Mouse (Mus musculus) WW6 (cell line): Measurements from ENCODE around the gene Taok3.

Experiments
- DNase-seq: peaks from one replicate; pipeline ENCODE4 v3.0.0-alpha.2; 2013; ENCODE audit warnings: low read depth, low spot score

The Taok3 gene

DNA sequence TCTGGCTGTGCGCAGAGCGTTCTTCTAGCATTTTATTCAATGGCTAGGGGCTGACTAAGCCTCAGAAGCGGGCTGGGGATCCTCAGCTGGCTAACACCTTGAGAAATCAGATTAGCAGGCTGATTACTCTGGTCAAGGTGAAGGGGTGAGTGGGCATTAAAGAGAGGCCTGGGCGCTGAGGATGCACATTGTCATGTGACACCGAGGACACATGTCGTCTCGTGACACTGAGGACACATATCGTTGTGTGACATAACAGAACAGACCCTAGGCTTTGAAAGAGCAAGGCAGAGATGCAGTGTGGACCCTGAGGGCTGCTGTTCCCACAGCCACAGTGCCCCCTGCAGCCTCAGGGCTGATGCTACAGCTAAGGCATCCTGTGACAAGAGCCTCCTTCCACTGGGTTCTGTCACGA lies 23.8 kb downstream of the Taok3 start:
- no peak for DNase-seq

DNA sequence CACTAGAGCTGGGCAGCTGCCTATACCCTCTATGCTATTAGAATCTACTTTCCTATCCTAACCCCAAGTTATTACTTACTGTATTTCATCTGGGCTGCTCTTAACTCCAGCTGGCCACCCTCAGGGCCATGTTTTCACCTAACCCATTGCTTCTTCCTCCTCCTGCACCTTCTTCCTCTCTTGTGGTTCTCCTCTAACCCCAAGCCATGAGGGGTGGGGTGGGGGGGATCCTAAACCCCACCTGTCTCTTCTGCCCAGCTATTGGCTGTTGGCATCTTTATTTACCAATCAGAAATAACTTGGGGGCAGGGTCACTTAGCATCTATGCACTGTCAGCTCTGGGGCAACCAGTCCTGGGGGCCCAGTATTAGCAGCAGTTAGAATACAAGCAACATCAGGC lies 26.2 kb downstream of the Taok3 start:
- DNase-seq: no peak

GRCm38 (mm10) chr5:117147187-117148095 lies 27.5 kb downstream of the Taok3 start:
- no peak for DNase-seq

DNA sequence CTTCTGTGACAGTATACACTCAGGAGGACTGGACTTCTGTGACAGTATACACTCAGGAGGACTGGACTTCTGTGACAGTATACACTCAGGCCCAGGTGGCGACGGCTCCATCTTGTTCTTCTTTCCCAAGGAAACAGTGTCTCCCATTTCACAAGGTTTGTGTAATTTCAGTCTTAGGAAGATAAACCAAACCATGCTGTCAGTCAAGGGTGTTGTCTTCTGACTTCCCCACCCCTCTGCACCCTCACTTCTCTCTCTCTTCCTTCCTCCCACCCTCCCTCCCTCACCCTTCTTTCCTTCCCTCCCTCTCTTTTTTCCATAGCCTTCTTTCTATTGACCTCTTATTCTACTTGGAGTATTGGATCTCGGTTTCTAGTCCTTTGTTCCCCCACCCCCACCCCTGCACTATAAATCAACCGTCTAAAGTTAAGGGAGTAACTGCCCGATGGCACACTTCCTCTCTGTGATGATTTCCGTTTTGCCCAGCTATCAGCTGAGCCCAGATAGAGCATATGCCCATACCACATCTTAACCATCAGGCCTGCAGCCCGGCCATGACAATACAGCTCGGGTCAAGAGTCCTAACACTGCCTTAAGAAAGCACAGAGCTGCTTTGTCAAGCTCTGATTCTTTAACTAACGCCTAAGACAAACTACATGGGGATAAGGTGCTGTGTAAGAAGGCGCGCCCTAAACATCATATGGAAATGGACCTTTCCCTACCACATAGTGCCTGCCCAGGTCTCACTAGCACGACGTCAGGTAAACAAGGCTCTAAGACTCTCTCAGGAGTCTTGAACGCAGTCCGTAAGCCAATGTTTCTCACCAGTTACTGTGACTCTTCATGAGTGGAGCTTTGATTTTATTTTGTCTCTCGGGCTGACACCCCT lies 29.4 kb downstream of the Taok3 start:
- no peak for DNase-seq

- DNase-seq: no peak
Measured at GRCm38 (mm10) chr5:117150068-117150467, 30.1 kb downstream of the Taok3 start.

- DNase-seq: no peak
Measured at GRCm38 (mm10) chr5:117152944-117153343, 33.0 kb downstream of the Taok3 start.

- DNase-seq: no peak
Measured at GRCm38 (mm10) chr5:117153527-117154091, 33.7 kb downstream of the Taok3 start.

DNA sequence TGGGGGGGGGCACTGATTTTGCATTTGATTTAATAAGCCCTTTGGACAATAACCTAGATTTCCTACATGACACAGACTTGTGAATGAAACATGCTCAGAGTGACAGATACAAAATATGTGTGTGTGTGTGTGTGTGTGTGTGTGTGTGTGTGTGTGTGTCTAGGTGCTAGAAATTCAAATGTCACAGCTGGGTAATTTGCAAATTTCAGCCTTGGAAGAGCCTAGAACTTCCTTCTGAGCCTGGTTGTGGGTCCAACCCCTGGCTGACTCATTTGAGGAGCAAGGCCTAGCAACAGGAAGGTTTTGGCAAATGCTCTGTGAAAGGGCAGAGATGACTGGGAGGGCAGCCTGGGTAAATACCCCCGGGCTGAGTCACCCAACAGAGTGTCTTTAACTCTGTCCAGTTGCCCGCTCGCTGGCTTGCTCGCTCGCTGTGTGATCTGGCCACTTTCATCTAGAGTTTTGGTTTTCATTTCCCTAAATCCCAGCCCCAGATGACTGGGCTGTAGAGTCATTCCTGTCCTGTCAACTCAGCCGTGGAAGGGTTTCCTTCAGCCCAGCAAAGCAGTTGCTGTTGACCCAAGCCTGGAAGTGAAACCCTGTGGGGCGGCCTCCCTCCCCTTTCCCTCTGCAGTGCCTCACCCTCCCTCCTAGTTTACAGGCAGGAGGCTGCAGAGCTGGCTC lies 38.5 kb downstream of the Taok3 start:
- DNase-seq: no peak

DNA sequence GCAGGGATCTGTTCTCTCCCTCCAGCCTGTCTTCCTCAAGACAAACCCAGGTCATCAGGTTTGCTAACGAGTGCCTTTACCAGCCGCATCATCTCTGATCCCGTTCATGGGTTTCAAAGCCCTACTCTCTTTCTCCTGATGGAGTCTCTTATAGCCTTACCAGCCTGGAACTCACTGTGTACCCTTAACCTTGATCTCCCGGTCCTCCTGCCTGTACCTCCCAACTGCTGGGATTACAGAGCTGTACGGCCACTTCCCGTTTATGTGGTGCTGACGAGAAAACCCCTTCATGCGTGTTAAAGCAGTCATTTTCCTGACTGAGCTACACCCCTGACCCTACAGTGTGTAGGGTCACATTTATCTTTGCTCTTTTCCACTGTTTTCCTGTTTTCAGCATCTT lies 39.4 kb downstream of the Taok3 start:
- DNase-seq: no peak

DNA sequence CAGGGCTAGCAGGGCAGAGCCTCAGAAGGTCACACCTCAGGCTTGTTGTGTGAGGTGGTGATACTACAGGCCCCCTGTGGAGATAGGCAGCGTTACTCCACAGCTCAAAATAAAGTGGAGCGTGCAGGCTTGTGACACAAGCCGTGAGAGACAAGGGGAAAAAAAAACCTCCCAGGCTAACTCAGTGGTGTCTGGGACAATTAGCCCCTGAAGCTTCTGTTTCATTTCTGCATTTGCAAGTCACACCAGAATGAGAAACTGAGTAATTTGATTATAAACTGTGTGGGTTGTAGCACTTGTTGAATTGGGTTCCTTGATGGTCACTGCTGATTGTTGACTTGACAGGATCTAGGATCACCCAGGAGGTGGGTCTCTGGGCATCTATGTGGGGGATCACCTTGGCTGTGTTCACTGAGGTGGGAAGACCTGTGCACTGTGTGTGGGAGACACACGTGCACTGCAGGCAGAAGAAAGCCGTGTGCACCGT lies 39.9 kb downstream of the Taok3 start:
- DNase-seq: no peak

DNA sequence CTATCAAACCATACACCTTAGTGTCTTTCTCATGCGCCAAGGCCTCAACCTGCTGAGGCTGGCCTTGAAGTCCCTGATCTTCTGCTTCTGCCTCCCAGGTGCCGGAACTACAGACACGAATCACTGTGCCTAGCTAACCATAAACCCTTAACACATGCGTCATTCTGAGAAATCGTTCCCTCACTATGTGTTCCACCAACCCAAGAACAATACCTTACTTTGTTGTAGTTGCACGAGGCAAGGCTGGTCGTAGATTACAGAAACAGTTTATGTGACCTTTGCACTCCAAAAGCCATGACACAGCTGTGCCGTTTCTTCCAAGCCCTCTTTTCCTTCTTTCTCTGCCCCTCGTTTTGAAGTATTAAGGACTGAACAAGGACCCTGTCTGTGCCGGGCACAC lies 40.6 kb downstream of the Taok3 start:
- DNase-seq: no peak

DNA sequence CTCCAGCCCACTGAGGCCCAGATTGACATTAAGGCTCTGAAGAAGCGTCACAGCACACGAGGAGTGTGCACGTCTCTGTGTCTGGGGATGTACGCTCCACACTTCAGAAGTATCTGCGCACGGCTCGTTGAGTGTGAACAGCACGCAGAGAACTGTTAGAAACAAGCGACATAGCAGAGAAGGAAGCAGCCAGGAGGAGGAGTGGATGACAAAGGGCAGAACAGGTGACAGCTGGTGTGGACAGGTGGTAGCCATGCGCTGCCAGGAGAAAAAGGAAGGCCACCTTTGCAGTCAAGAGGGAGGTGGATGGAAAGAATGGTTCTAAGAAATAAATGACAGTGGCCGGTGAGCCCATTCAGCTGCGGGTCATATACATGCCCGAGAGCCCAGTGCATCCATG lies 43.9 kb downstream of the Taok3 start:
- no peak for DNase-seq

- DNase-seq: no peak
Measured at GRCm38 (mm10) chr5:117164516-117164915, 44.6 kb downstream of the Taok3 start.

- no peak for DNase-seq
Measured at GRCm38 (mm10) chr5:117164923-117165322, 45.0 kb downstream of the Taok3 start.

DNA sequence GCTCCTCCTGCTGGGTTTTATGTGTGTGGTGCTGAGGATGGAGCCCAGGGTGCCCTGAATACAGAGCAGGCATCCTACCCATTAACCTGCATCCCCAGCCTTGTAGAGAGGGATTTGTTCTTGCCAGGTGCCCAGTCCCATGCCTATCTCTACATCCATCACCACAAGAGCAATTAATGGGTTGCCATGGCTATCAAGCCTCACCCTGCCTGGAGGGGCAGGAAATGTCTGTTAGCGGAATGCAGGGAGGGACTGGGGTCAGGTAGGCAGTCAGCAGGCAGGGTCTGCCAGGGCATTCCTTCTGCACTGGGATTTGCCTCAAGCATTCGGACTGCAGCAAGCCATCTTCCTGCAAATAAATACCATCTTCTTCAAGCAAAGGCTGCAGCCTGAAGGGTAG lies 46.0 kb downstream of the Taok3 start:
- no peak for DNase-seq

- DNase-seq: no peak
Measured at GRCm38 (mm10) chr5:117166811-117167365, 47.0 kb downstream of the Taok3 start.

DNA sequence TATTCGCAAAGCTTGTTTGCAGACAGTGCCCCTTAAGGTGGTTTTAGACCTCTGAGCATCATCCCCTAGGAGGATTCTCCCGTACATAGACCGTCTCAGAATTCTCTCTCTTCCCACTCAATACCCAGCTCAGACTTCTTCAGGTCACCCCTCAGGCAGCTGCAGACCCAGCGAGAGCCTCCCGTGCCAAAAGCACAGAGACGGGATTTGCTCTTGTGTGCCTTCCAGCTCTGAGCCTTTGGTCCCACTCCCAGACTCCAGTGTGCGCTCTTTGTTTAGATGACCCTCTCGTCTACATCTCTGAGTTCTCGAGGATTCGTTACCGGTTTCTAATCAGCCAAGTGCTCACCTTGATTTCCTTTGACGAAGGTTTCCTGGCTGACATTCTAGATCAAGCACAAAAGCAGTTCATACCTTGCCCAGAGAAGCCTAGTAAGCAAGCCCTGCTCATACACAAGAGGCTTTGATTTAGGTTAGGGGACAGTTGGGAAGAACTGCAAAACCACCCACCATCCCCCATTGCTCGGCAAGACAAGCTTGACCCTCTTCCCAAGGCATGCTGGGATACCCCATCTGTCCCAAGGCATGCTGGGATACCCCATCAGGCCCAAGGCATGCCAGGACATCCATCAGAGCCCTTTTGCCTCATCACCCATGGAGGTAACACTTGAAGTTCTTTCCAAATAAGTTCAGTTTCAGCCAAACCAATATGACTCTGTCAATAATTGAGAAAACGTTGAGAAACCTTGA lies 48.6 kb downstream of the Taok3 start:
- DNase-seq: no peak

DNA sequence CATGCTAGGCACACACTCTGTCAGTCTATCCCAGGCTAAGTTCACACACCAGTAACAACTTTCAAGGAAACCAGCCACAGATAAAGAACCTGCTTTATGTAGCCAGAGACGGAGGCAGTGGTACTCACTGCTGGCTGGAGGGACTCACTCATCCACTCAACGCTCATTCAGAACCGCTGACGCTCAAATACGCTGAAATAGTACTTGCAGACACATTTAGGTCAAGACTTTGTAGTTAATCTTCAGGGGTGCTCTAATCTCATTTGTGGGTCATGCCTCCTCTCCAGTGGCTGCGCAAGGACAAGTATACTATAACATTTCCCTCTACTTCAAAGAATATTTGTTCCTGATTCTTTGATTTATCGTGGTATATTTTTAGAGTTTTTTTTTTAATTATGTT lies 54.1 kb downstream of the Taok3 start:
- no peak for DNase-seq

DNA sequence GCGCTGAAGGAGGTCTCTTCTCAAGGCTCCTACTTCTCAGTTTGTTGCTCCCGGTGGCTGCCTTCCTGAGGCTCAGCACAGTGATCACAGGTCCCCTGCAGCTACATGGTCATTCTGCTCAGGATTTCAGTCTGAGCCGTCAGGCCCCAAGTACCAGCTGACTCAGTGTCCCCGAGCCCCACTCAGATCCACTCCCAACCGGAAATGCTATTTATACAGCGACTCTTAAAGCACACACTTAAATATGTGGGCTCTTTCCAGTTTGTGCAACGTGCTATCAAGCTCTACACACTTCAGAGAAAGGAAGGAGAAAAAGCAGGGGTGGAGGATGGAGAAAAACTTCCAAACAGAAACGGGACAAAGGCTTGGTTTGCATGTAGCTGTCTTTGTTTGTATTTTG lies 56.0 kb downstream of the Taok3 start:
- DNase-seq: no peak

GRCm38 (mm10) chr5:117178079-117178478 lies 58.1 kb downstream of the Taok3 start:
- DNase-seq: no peak
